Comparison of ENCODE assay signal across 22 mouse cellular contexts in the genomic region with DNA sequence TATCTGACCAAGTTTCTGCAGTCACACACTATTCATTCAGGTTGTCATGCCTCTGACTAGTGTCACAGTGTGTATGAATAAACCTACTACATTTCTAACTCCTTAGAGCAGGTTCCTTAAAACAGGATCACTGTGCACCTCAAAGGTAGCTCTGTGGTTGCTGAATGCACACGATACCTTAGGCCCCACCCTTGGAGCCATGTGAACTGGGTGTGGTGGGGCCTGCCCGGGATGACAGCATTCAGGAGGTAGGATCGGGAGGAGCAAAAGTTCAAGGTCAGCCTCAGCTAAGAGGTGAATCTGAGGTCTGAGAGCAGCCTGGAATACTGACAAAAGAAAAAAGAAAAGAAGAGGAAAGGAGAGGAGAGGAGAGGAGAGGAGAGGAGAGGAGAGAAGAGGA. TPM values are rescaled to one million over a fixed set of nuclear protein-coding genes. Genes with fewer than 3 reads are reported as not detected.
A peak's percentile ranks its signal among the peaks of the same experiment; 100 is the strongest.
DNase-seq lines count a peak whose midpoint lies in the region; ATAC-seq and TF ChIP-seq lines count a peak whose summit lies in the region.
"Had no signal": no experiment of that assay in that cellular context is flagged by ENCODE, and none has a peak within 500 bp of the region (broad histone marks: within the 10 kb centered on the region; RNA-seq: fewer than 3 reads in every experiment).

No protein-coding gene starts in this region.

- ATAC-seq in stomach, postnatal 0 days (ENCODE audit: low FRiP score, low TSS enrichment): no peak; the same call in 1 of the 2 replicates
- ATAC-seq in megakaryocyte-erythroid progenitor cell, adult 5-6 weeks (replicated peaks; ENCODE audit: low FRiP score, low TSS enrichment, poor library complexity, severe bottlenecking): no peak
- ATAC-seq: forebrain, embryonic 14.5 days; forebrain, embryonic 16.5 days had no signal

- H3K4me2 ChIP-seq in stomach, postnatal 0 days (replicated peaks; ENCODE audit: low read depth): no peak overlapping the region
- H3K4me2 ChIP-seq: embryonic facial prominence, embryonic 12.5 days had no signal

- TF ChIP-seq CTCF in ES-Bruce4 (IDR thresholded peaks at IDR 0.05; ENCODE audit: low read depth, low read length): no peak
- TF ChIP-seq CTCF in stomach, postnatal 0 days (IDR thresholded peaks at IDR 0.05; ENCODE audit: low read depth): no peak

- no peak for TF ChIP-seq POLR2A in ES-Bruce4 (IDR thresholded peaks at IDR 0.05; ENCODE audit: insufficient read depth, low read length)

- no peaks in the 10 kb centered on the region for H3K9me3 ChIP-seq in ES-Bruce4 (replicated peaks; ENCODE audit: control insufficient read depth, insufficient read depth, low read length, poor library complexity, severe bottlenecking)
- H3K9me3 ChIP-seq in stomach, postnatal 0 days (ENCODE audit: control insufficient read depth, low read length): no peaks in the 10 kb centered on the region
- no peaks in the 10 kb centered on the region for H3K9me3 ChIP-seq in heart, embryonic 10.5 days
- H3K9me3 ChIP-seq: embryonic facial prominence, embryonic 10.5 days; embryonic facial prominence, embryonic 12.5 days had no signal

- no peak overlapping the region for H3K4me3 ChIP-seq in ES-Bruce4 (ENCODE audit: low read depth, low read length)
- H3K4me3 ChIP-seq in stomach, postnatal 0 days (ENCODE audit: low read depth, low read length): no peak overlapping the region
- no peak overlapping the region for H3K4me3 ChIP-seq in heart, embryonic 10.5 days
- H3K4me3 ChIP-seq: embryonic facial prominence, embryonic 10.5 days; embryonic facial prominence, embryonic 12.5 days had no signal

- 38% methylated on average over 3 of the region's 3 CpGs for WGBS in stomach, postnatal 0 days
- WGBS in heart, embryonic 10.5 days: 51% methylated on average over 3 of the region's 3 CpGs

- H3K36me3 ChIP-seq in ES-Bruce4 (ENCODE audit: control insufficient read depth, insufficient read depth, low read length, poor library complexity, severe bottlenecking): no peaks in the 10 kb centered on the region
- no peaks in the 10 kb centered on the region for H3K36me3 ChIP-seq in stomach, postnatal 0 days (ENCODE audit: control insufficient read depth, insufficient read depth, low read length)
- no peaks in the 10 kb centered on the region for H3K36me3 ChIP-seq in heart, embryonic 10.5 days
- H3K36me3 ChIP-seq: embryonic facial prominence, embryonic 10.5 days; embryonic facial prominence, embryonic 12.5 days had no signal

- H3K27ac ChIP-seq in ES-Bruce4 (ENCODE audit: insufficient read depth, low read length): no peak overlapping the region
- H3K27ac ChIP-seq in stomach, postnatal 0 days (replicated peaks): no peak overlapping the region
- no peak overlapping the region for H3K27ac ChIP-seq in heart, embryonic 10.5 days
- H3K27ac ChIP-seq: embryonic facial prominence, embryonic 10.5 days; embryonic facial prominence, embryonic 12.5 days had no signal

- DNase-seq in ES-CJ7 (ENCODE audit: low read depth, low spot score) (peak; percentile 90), ZHBTc4 (ENCODE audit: low read depth, low spot score) (peak; percentile 74)
- DNase-seq in stomach, postnatal 0 days (ENCODE audit: low spot score): peak; percentile 31
- no peak for DNase-seq in heart, embryonic 10.5 days (ENCODE audit: low spot score)
- no peak for DNase-seq in embryo, embryonic 10 days (ENCODE audit: low spot score)
- DNase-seq: adrenal gland, adult 2 months; adrenal gland, postnatal 10 days; adrenal gland, postnatal 25 days; cerebellum, adult 11 months; cerebellum, adult 18-20 months; cerebellum, adult 8-10 months; cerebellum, adult 9-11 months; cerebellum, postnatal 14 days; cerebellum, postnatal 36 days had no signal

- TF ChIP-seq EP300 in ES-Bruce4 (IDR thresholded peaks at IDR 0.05; ENCODE audit: insufficient read depth, low read depth, low read length): peak; percentile 99
- no peak for TF ChIP-seq EP300 in stomach, postnatal 0 days (optimal IDR thresholded peaks at IDR 0.05)

- peaks cover 12% of the 10 kb centered on the region for H3K4me1 ChIP-seq in ES-Bruce4 (ENCODE audit: control insufficient read depth, insufficient read depth, low read length)
- no peaks in the 10 kb centered on the region for H3K4me1 ChIP-seq in stomach, postnatal 0 days (replicated peaks; ENCODE audit: control insufficient read depth, insufficient read depth)
- no peaks in the 10 kb centered on the region for H3K4me1 ChIP-seq in heart, embryonic 10.5 days
- H3K4me1 ChIP-seq: embryonic facial prominence, embryonic 10.5 days; embryonic facial prominence, embryonic 12.5 days had no signal

- H3K9ac ChIP-seq in ES-Bruce4 (ENCODE audit: low read depth, poor library complexity, severe bottlenecking): no peak overlapping the region
- H3K9ac ChIP-seq in stomach, postnatal 0 days (ENCODE audit: low read length): no peak overlapping the region
- H3K9ac ChIP-seq: embryonic facial prominence, embryonic 12.5 days had no signal

- H3K27me3 ChIP-seq in ES-Bruce4 (ENCODE audit: control insufficient read depth, insufficient read depth, low read length, poor library complexity, severe bottlenecking): no peaks in the 10 kb centered on the region
- no peaks in the 10 kb centered on the region for H3K27me3 ChIP-seq in stomach, postnatal 0 days (ENCODE audit: control insufficient read depth, insufficient read depth, low read length)
- no peaks in the 10 kb centered on the region for H3K27me3 ChIP-seq in heart, embryonic 10.5 days (ENCODE audit: insufficient read depth, poor library complexity, severe bottlenecking)
- H3K27me3 ChIP-seq: embryonic facial prominence, embryonic 12.5 days had no signal

RNA-seq across cellular contexts. Expression of a gene that starts 19.3 kb away (rescaled TPM):
- polyA plus RNA-seq in ES-Bruce4 (2011; ENCODE audit: insufficient read depth, insufficient read length, low read depth, missing spikeins): 84.8 and 93.4 TPM in 2 replicates
- polyA plus RNA-seq in stomach, postnatal 0 days (2015; fragmentation: Nextera tagmentation; extraction: Ambion mirVana): 11.1 and 12.2 TPM in 2 replicates
- 0.90 TPM in 1 of 2 replicates, not detected in the other for total RNA-seq in megakaryocyte-erythroid progenitor cell, adult 5-6 weeks (2014; fragmentation: Nextera tagmentation)
- total RNA-seq in megakaryocyte-erythroid progenitor cell, adult 5-6 weeks (2017): not detected in 2 replicates
- 14.7 and 25.9 TPM in 2 replicates for polyA plus RNA-seq in heart, embryonic 10.5 days (2016; fragmentation: Nextera tagmentation; extraction: Ambion mirVana)
- total RNA-seq: common myeloid progenitor, adult 5-6 weeks; MEL had no signal

Comparison
In these comparisons a context has a peak if more than half of its experiments do, and no peak if none do; other contexts are left out.
1. DNase-seq: peak in ES-CJ7 (single experiment), ZHBTc4 (single experiment) and stomach, postnatal 0 days (single experiment); none in heart, embryonic 10.5 days (single experiment) and embryo, embryonic 10 days (single experiment).